Mouse (Mus musculus) ES-Bruce4 (cell line): ENCODE measurements at regions not wholly inside any gene's neighbourhood (a gene's known extent, or its start where the extent isn't known, plus 50 kb on each side); places are given as distances from the start of the nearest gene placed in this dataset.

Source experiments
- CTCF ChIP-seq: IDR thresholded peaks from one replicate; pipeline ENCODE4 v1.8.1; 2011; ENCODE audit warnings: low read depth, low read length
- EP300 ChIP-seq: IDR thresholded peaks from 2 replicates; pipeline ENCODE4 v1.6.1; 2011; ENCODE audit warnings: low read depth, low read length; ENCODE audit not compliant: insufficient read depth
- POLR2A ChIP-seq: IDR thresholded peaks from one replicate; pipeline ENCODE4 v1.8.1; 2011; ENCODE audit warnings: low read length; ENCODE audit not compliant: insufficient read depth

- TF ChIP-seq POLR2A: no peak
- no peak for TF ChIP-seq EP300
- no peak for TF ChIP-seq CTCF
These were observed 125.6 kb upstream of the Bmper start for GRCm38 (mm10) chr9:23097134-23097789.
